Mouse (Mus musculus) embryonic facial prominence, embryonic 15.5 days (tissue): ENCODE results near the gene Speer4b. TPM values are rescaled to one million over a fixed set of nuclear protein-coding genes. Genes with fewer than 3 reads are reported as not detected.
"Not testable (repeated sequence)": the region's sequence is repeated elsewhere in the genome, so short reads cannot be mapped to it uniquely, and the experiment has no call there.

ENCODE experiments used
- ATAC-seq: fragments of 200-750 bp; cut with Nextera tagmentation; 2 replicates; pipeline ENCODE4 v1.8.0; 2017; ENCODE audit warnings: low read depth, moderate TSS enrichment; ENCODE audit not compliant: insufficient number of reproducible peaks, low FRiP score, low TSS enrichment
- H3K27ac ChIP-seq: fragments of 300-500 bp; sonication (generic); replicated peaks from 2 replicates; pipeline ENCODE4 v1.5.1; 2015; ENCODE audit warnings: mild to moderate bottlenecking, inconsistent platforms
- H3K27me3 ChIP-seq: fragments of 300-500 bp; sonication (generic); 2 replicates; pipeline ENCODE4 v1.6.1; 2015; ENCODE audit warnings: inconsistent platforms
- H3K36me3 ChIP-seq: fragments of 300-500 bp; sonication (generic); 2 replicates; pipeline ENCODE4 v1.6.1; 2015; ENCODE audit warnings: mild to moderate bottlenecking, inconsistent platforms
- H3K4me1 ChIP-seq: fragments of 300-500 bp; sonication (generic); 2 replicates; pipeline ENCODE4 v1.6.1; 2015; ENCODE audit warnings: inconsistent platforms
- H3K4me2 ChIP-seq: fragments of 300-500 bp; sonication (generic); replicated peaks from 2 replicates; pipeline ENCODE4 v1.6.1; 2015; ENCODE audit warnings: mild to moderate bottlenecking, inconsistent platforms
- H3K4me3 ChIP-seq: fragments of 300-500 bp; sonication (generic); replicated peaks from 2 replicates; pipeline ENCODE4 v1.5.1; 2015; ENCODE audit warnings: mild to moderate bottlenecking, inconsistent platforms
- H3K9ac ChIP-seq: fragments of 300-500 bp; sonication (generic); 2 replicates; pipeline ENCODE4 v1.6.1; 2015; ENCODE audit warnings: inconsistent platforms
- H3K9me3 ChIP-seq: fragments of 300-500 bp; sonication (generic); replicated peaks from 2 replicates; pipeline ENCODE4 v1.6.1; 2016; ENCODE audit warnings: inconsistent platforms
- WGBS: fragments of 180-500 bp; shearing (Covaris S2); methylation state at CpG from one replicate; pipeline ENCODE4 v1.1.7; 2015; 5-methylcytosine and 5-hydroxymethylcytosine counted together
- polyA plus RNA-seq: library from polyadenylated mRNA; unstranded; fragments of >200 nt; fragmentation: Nextera tagmentation; extraction: Ambion mirVana; gene quantifications from 2 replicates; pipeline ENCODE4 v1.2.1, GENCODE M21; 2015

Speer4b gene
- 0.11 TPM in 1 of 2 replicates, not detected in the other for polyA plus RNA-seq

DNA sequence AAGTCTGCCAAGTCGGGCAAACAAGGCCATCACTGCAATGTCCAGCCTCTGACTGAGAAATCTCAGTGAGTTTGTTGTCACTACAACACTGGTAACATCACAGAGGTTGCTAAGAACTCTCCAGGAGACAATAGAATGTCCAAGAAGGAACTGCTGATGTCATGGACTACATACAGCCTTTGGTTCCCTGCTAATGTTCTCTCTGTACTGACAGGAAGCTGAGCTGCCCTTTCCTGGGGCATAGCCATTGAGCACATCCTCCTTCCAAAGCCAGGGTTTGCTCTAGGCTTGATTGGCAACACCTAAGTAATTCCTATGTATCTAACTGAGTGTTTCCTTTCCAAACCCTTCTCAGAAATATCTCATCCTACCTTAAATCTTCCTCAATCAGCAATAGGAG is at the start of gene Speer4b:
TSS of gene Speer4b (minus strand) at position 101 of the 400 bp plus-strand sequence.
- H3K4me1 ChIP-seq, H3K27ac ChIP-seq, H3K9me3 ChIP-seq, H3K4me2 ChIP-seq, H3K4me3 ChIP-seq, H3K36me3 ChIP-seq, H3K9ac ChIP-seq, ATAC-seq, H3K27me3 ChIP-seq: not testable (repeated sequence)
- 42% methylated on average over 1 of the region's 1 CpGs for WGBS

DNA sequence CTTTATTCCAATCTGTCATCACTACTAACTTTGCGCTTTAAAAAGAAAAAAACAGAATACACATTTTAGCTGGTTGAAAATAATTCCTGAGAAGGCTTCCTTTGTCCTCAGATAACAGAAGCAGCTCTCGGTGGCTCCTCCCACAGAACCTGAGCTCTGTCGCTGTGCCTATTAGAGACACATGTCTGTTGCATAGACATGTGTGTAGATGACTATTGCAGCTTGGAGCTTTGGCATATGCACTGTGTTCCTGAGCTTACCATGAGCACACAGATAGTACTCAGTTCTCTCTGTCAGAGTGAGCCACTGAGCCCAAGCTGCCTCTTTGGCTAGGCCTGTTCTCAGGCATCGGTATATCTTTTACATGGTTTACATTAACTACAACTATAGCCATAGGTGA is 48.1 kb upstream of the Speer4b start:
- 73% methylated on average over 4 of the region's 4 CpGs for WGBS
- H3K27me3 ChIP-seq: no peaks in the 10 kb centered on the region
- H3K4me3 ChIP-seq: no peak overlapping the region
- ATAC-seq: no peak
- H3K9me3 ChIP-seq: no peaks in the 10 kb centered on the region
- H3K9ac ChIP-seq: no peak overlapping the region
- H3K27ac ChIP-seq: no peak overlapping the region
- H3K4me1 ChIP-seq: no peaks in the 10 kb centered on the region
- no peaks in the 10 kb centered on the region for H3K36me3 ChIP-seq
- no peak overlapping the region for H3K4me2 ChIP-seq

DNA sequence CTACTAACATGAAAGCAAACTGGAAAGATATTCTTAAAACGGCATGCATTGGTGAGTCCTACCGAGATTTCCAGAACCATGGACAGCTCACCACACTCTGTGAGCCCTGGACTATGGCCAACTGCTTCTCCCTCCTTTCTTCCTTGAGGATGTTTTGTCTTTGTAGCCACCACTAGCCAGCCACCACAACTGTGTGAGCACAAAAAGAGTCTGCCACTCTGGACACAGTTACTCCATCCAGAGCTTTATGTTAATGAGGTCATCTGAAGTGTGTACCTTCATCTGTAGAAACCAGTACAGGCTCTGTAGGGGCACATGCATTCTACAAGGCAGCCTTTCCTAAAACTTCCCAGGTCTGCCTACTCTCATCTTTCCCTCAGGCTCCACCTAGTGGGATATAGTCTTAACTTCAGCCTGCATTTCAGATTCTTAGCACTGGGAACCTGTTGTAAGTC is 43.6 kb upstream of the Speer4b start:
- 10% methylated on average over 2 of the region's 2 CpGs for WGBS
- Histone ChIP-seq H3K9me3 (no peaks in the 10 kb centered on the region), H3K27me3 (no peaks in the 10 kb centered on the region), H3K4me2 (no peak overlapping the region), H3K4me3 (no peak overlapping the region), H3K36me3 (no peaks in the 10 kb centered on the region), H3K27ac (no peak overlapping the region), H3K9ac (no peak overlapping the region), H3K4me1 (no peaks in the 10 kb centered on the region)
- no peak; the same call in 1 of the 2 replicates for ATAC-seq

DNA sequence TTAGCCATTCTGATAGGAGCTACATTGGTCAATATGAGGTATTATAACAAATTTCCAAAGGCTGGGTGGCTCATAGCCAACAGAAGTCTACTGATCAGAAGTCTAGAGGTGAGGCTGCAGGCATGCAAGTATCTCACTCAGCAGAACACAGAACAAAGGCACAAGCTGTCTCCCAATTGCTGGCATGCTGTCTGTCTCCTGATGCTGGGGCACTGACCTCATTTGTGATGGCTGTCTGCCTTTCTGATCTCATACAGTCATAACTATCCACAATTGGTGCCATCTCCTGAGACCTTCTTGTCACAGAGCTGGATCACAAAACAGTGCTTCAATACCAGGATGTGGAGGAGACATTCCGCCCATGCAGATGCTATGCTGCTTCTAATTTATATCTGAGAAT is 25.7 kb upstream of the Speer4b start:
- Histone ChIP-seq H3K27me3 (no peaks in the 10 kb centered on the region), H3K9me3 (no peaks in the 10 kb centered on the region), H3K27ac (no peak overlapping the region), H3K4me1 (no peaks in the 10 kb centered on the region), H3K4me3 (no peak overlapping the region), H3K4me2 (no peak overlapping the region), H3K9ac (no peak overlapping the region), H3K36me3 (no peaks in the 10 kb centered on the region)
- ATAC-seq: no peak
- WGBS: 94% methylated on average over 1 of the region's 1 CpGs

DNA sequence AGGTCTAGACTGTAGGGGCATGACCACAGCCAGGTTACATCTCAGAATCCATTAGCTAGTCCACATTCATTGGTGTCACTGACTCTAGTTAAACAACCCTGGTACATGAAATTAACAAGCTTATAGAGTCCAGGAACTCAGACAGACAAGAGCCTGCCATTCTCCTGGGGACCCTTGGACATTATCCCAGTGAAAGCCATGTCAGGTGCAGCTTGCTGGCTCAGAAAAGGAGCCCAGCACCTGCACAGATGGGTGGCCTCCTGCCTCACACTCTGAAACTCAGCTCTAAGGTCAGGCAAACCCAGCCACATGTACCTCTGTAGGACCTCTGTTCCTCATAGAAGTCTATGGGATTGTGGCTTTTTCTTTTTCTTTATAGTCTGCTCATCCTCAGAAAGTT is 17.5 kb upstream of the Speer4b start:
- Histone ChIP-seq H3K4me3 (no peak overlapping the region), H3K4me1 (no peaks in the 10 kb centered on the region), H3K4me2 (no peak overlapping the region), H3K27me3 (no peaks in the 10 kb centered on the region), H3K36me3 (no peaks in the 10 kb centered on the region), H3K9ac (no peak overlapping the region), H3K27ac (no peak overlapping the region), H3K9me3 (no peaks in the 10 kb centered on the region)
- ATAC-seq: no peak

DNA sequence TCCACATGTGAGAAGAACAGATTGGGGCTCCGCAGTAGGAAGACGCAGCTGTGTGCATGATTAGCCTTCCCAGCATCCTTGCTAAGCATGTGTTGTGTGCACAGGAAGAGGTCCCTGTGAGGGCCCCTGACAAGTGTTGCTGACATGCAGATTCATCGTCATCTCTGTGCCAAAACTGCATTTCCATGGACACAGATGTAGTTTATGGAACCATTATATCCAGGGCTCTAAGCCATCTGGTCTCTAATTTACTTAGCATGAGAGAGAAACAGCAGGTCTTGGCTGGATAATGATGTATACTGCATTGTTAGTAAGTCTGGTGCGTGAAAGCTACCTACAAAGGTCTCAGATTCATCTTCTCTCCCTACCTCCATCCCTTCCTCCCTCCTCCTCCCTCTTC is 10.3 kb downstream of the Speer4b start:
- Histone ChIP-seq H3K4me3 (no peak overlapping the region), H3K36me3 (no peaks in the 10 kb centered on the region), H3K4me2 (no peak overlapping the region), H3K4me1 (no peaks in the 10 kb centered on the region), H3K9me3 (no peaks in the 10 kb centered on the region), H3K27ac (no peak overlapping the region), H3K9ac (no peak overlapping the region), H3K27me3 (no peaks in the 10 kb centered on the region)
- ATAC-seq: no peak
- 77% methylated on average over 4 of the region's 4 CpGs for WGBS

DNA sequence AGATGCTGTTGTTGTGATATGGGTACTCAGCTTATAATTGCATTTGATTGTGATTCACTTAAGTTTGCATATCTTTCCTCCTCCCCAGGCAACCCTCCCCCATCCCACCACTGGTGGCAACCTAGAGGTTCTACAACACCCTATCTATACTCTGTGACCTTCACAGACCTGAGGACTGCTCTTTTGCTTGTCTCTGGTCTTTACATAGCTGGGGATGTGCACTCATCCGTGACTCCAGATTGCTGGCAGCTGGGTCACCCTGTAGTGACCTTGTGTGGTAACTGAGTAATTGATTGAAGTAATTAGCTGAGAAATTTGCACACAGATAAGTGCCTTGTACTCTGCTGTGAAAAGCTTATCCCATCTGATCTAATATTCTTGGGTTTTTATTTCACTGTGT is 15.1 kb downstream of the Speer4b start:
- no peaks in the 10 kb centered on the region for H3K4me1 ChIP-seq
- WGBS: 26% methylated on average over 1 of the region's 1 CpGs
- no peak for ATAC-seq
- no peak overlapping the region for H3K27ac ChIP-seq
- no peak overlapping the region for H3K9ac ChIP-seq
- no peak overlapping the region for H3K4me3 ChIP-seq
- H3K9me3 ChIP-seq: no peaks in the 10 kb centered on the region
- H3K27me3 ChIP-seq: no peaks in the 10 kb centered on the region
- H3K4me2 ChIP-seq: no peak overlapping the region
- H3K36me3 ChIP-seq: no peaks in the 10 kb centered on the region

DNA sequence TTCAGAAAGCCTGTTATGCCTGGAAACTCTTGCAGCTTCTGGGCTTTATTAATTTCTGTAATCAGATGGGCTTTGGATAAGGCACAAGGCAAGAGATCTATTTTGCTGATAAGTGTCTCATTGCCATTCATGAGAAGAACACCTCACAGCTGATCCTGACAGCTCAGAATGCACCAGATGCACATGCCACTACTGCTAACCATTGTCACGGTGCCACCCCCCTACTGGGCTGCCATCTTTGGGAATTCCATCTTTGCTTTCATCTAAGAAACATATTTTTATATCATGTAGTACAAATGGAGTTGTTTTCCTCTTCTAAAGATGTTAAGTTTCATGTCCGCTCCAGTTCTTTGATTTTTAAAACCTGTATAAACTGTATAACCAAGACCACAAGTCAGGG is 19.5 kb downstream of the Speer4b start:
- Histone ChIP-seq H3K9ac (no peak overlapping the region), H3K27me3 (no peaks in the 10 kb centered on the region), H3K9me3 (no peaks in the 10 kb centered on the region), H3K4me2 (no peak overlapping the region), H3K4me3 (no peak overlapping the region), H3K27ac (no peak overlapping the region), H3K36me3 (no peaks in the 10 kb centered on the region), H3K4me1 (no peaks in the 10 kb centered on the region)
- no peak for ATAC-seq
- WGBS: 73% methylated on average over 2 of the region's 2 CpGs

DNA sequence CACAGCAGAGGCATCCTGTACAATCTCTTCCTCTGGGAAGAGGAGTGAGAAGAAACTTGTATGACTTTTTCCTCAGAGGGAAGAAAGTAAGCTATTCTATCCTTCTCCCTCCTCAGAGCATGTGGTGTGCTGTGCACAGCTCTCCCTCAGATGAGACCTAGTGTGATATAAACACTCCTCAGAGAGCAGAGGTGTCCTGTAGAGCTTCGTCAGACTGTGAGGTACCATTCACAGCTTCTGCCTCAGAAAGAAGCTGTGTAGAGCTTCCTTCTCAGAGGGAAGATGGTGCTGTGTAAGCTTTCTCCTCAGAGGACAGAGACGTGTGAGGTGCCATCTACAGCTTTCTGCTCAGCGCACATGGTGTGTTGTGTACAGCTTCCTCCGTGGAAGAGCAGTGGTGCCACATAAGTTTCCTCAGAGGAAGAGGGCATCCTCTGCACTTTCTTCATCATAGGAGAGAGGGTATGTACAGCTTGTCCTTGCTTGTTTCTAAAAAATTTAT is 26.2 kb downstream of the Speer4b start:
- WGBS: 78% methylated on average over 4 of the region's 4 CpGs
- no peak overlapping the region for H3K27ac ChIP-seq
- H3K27me3 ChIP-seq: no peaks in the 10 kb centered on the region
- no peak overlapping the region for H3K4me3 ChIP-seq
- no peaks in the 10 kb centered on the region for H3K9me3 ChIP-seq
- no peaks in the 10 kb centered on the region for H3K4me1 ChIP-seq
- no peak overlapping the region for H3K4me2 ChIP-seq
- H3K36me3 ChIP-seq: no peaks in the 10 kb centered on the region
- no peak overlapping the region for H3K9ac ChIP-seq
- ATAC-seq: no peak

DNA sequence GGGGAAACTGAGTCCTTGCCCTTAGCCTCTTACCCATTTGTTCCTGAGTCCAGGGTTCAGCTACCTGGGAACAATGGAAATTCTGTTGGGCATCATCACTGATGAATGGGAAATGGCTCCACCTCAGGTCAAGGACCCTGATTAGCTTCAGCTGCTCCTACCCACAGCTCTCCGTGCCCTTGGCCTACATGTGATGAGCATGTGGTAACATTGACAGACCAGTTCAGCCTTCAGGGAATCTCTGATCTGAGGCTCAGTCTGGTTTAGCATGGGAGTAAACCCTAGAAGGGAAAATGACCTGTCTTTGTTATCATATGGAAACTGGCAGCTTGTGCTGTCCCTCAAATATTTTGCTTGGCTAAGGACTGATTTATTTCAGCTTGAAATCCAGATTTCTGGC is 43.6 kb downstream of the Speer4b start:
- Histone ChIP-seq H3K4me2 (no peak overlapping the region), H3K4me3 (no peak overlapping the region), H3K27me3 (no peaks in the 10 kb centered on the region), H3K9ac (no peak overlapping the region), H3K9me3 (no peaks in the 10 kb centered on the region), H3K4me1 (no peaks in the 10 kb centered on the region), H3K36me3 (no peaks in the 10 kb centered on the region), H3K27ac (no peak overlapping the region)
- no peak for ATAC-seq
- WGBS: 42% methylated on average over 1 of the region's 1 CpGs

DNA sequence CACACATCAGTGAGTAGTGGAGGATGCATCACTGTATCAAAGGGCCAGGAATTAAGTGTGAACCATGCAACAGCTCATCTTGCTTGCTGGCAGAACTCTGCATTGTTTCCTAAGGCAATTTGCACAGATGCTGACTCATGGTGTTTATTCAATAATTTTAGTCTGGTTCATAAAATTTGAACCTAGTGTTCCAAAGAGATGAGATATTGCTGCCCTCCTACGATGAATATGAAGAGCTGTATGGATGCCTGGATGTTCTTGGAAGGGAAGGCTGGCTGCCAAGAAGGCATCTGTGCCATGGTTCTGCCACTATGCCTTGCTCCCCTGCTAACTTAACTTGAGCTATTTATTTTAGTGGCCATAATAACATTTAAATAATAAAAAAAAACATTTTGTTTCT is 44.3 kb downstream of the Speer4b start:
- no peak overlapping the region for H3K4me2 ChIP-seq
- no peaks in the 10 kb centered on the region for H3K27me3 ChIP-seq
- ATAC-seq: no peak
- no peaks in the 10 kb centered on the region for H3K36me3 ChIP-seq
- H3K4me1 ChIP-seq: no peaks in the 10 kb centered on the region
- no peak overlapping the region for H3K27ac ChIP-seq
- no peak overlapping the region for H3K9ac ChIP-seq
- H3K9me3 ChIP-seq: no peaks in the 10 kb centered on the region
- 90% methylated on average over 1 of the region's 1 CpGs for WGBS
- no peak overlapping the region for H3K4me3 ChIP-seq

DNA sequence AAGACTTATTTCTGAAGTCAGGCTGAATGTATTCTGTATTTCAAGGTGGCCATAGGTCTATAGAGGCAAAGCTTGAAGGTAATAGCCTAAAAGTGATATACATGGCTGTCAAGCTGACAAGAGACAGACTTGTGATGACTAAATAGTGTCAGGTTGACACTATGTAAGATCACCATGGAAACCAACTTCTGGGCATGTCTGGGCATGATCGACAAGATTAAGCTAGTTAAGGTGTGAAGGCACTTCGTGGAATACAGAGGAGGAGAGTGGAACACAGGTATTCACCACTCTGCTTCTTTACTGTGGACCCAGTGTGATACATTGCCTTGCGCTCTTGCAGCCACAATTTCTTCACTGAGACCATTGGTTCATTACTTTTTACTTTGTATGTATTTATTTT is 46.9 kb downstream of the Speer4b start:
- Histone ChIP-seq H3K4me1 (no peaks in the 10 kb centered on the region), H3K4me2 (no peak overlapping the region), H3K27ac (no peak overlapping the region), H3K9ac (no peak overlapping the region), H3K27me3 (no peaks in the 10 kb centered on the region), H3K4me3 (no peak overlapping the region), H3K36me3 (no peaks in the 10 kb centered on the region), H3K9me3 (no peaks in the 10 kb centered on the region)
- no peak for ATAC-seq
- WGBS: 79% methylated on average over 3 of the region's 3 CpGs
